Mouse (Mus musculus) kidney, adult 18-20 months (tissue): ENCODE measurements around the gene Hhatl.

ENCODE experiments used
- DNase-seq: peaks from one replicate; pipeline ENCODE4 v3.0.0; 2021

Gene Hhatl

DNA sequence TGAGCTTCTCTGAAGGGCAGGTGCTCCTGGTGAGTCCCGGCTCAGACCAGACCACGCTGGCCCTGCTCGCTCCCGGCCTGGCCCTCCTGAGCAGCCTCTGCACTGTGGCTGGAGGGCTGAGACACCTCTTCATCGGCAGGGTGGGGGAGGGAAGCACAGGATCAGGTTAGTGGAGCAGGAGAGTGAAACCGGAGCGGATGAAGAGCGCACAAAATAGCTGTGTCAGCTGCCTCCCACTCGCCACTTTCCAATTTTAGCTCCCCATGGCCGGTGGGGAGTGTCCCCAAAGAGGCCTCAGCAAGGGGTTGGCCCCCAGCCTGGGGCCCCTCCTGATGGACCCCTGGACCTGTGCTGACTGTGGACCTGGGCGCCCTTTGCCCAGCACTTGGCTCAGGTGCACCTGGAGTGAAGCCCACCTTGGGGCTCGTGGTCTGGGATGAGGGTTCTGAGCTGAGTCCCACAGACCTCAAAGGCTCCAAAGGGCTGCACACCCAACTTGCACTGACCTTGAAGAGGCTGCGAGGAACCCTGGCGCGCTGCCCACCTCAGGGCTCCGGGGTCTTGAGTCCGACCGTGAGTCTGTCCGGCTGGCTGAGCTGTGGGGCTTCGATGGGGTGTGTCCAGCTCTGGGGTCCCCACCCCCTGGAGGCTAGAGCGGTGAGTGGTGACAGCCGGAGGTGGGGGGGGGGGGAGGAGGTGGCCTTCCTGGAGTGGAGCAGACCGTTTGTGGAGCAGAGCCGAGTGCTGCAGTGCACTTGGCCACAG is at the start of gene Hhatl:
Gene Hhatl, minus strand, starts transcription at position 751 of the 765 bp plus-strand sequence.
- DNase-seq, result peak; percentile 25

DNA sequence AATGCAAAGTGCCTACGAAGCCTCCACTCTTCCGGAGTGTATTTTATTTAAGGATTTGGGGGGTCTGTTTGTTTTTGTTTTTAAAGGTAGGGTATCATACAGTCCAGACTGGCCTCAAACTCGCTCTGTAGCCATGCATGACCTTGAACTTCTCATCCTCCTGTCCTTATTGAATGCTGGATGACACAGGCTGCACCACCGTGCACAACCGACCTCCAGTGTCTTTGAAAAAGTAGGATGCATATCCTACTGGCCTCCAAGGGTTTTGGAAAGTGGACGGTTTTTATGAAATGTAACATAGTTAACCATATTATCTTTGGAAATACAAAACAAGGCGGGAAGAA is 47.3 kb upstream of the Hhatl start:
- DNase-seq, result no peak

DNA sequence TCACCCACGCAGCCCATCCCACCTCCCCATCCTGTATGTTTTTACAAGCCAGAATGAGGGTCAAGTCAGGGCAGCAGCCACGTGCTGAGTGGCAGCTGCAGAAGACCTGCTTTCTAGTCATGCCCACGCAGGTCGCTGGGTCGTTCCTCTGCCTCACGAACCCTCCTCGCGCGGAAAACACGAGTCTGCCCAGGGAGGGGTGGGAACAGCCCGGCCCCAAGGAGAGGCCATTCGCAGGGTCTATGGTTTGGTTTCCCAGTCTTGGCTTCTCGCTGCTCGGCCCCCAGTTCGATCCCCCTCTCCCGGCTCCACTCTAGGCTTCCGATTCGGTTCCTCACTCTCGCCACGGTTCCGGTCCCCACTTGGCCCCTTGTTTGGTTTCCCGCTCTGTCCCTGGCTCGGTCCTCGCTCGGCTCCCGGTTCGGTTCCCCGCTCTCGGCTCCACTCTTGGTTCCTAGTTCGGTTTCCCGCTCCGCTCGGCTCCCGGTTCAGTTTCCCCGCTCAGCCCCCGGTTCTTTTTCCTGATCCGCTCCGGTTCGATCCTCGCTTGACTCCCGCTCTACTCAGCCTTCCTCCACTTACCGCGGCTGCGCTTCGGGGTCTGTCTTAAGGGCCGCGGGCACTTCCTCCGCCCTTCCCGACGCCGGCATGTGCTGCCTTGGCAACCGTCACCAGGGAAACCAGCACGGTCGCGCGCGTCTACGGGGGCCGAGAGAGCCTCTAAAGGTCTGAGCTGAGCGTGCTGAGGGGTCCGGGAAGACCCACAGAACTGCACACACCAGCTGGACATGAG is 46.7 kb upstream of the Hhatl start, which contains the start of gene Ccdc13:
Gene Ccdc13, minus strand, starts transcription at position 633 of the 793 bp plus-strand sequence.
- DNase-seq, result peak; percentile 65

DNA sequence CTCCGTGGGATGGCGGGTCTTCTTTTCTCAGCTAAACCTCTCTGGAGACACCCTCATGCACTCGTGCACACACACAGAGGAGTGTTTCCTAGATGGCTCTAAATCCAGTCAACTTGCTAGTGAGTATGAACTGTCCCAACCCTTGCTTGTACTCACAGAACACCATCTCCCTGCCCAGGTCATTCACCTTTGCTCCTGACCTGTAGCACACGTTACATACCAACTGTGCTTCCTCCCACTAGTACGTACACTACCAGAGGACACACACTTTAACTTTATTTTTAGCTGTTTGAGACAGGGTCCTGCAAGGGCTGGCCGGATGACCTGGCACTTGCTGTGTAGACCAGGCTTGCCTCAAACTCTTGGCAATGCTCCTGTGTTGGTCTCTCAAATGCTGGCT is 45.7 kb upstream of the Hhatl start:
- DNase-seq, result no peak

DNA sequence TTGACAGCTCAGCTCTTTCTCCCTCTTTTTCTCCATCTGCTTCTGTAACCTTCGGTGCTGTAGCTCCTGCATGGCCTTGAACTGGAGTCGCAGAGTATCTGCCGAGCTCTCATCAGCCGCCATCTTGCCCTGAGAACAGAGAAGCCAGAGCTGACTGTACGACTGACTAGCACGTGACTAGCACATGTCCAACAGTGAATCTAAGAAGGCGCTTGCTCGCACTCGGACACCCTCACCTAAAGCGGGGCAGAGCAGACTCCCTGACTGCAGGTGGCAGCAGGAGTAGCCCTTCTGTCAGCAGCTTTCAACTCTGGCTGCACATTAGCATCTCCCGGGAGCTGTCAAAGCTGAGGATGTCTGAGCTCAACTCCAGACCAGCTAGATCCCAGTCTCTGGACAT is 41.5 kb upstream of the Hhatl start:
- DNase-seq, result no peak

DNA sequence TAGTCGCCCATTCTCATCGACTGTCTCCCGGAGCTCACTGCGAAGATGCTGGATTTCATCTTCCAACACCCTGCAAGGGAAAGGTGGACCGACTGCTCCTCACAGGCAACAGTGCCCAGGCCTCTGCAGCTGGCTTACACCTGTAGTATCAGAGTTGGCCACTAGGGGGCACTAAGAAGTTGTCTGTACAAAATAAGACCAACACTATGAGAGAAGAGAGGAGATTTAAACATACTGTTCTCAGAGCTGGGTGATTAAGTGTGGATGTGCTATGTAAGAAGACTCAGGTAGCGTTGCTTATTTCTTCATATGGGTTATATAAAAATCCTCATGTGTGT is 38.6 kb upstream of the Hhatl start:
- DNase-seq, result peak; percentile 82

DNA sequence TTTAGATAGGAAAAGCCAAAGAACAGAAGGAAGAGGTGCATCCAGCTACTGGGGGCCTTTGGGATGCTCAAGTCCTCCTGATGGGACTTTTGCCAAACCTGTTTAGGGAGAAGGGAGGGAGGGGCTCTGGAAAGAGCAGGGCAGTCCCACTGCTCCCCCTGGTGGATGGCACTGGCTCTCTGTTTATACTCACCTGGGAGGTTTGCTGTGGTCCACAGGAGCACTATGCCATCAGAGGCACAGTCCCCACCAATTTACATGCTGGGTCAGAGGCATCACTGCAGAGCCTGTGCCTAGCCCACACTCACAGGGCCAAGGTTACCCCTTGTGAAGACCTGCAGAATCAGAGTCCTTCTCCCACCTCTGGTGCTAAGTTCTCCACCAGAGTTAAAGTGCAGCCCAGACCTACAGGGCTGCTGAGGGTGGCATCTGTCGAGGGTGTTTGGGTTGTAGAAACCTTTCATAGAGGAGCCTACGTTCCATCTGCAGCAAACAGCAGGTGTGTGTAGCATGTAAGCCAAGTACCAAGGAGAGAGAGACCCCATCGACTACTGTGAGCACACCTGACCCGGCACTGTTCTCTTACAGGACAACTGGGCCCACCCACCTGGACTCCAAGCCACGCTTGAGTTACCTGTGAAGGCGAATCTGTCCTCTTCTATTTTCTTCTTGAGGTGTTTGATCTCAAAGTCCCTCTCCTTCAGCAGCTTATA is 38.1 kb upstream of the Hhatl start:
- DNase-seq, result peak; percentile 68

DNA sequence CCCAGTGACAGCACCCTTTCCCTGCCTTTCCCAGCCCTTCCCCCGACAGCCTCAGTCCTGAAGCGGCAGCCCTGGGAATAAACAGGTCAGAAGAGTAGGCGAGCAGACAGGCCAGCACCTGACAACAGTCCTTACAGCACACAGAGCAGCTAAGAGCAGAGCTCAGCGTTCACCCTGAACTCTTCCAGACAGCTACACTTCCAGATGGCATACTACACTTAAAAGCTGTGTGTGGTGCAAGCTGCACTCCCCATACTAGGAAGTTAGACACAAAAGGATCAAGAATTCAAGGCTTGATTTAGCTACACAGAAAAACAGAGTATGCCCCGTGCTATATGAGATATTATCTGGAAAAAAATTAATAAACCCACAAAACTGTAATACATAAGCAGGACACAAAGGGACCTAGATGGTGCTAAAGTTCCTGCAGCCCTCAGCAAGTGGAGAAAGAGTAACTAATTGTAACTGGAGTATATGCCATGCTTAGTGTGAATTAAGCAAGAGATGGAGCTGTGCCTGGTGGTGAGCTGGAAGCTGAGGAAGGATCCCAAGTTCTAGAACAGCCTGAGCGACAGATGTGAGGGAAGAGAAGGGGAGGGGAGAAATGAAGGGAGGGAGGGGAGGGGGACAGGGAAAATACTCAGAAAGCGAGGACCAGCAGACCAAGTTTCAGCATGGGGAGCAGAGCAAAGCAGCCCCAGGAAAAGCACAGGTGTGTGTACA is 37.1 kb upstream of the Hhatl start:
- no peak for DNase-seq

DNA sequence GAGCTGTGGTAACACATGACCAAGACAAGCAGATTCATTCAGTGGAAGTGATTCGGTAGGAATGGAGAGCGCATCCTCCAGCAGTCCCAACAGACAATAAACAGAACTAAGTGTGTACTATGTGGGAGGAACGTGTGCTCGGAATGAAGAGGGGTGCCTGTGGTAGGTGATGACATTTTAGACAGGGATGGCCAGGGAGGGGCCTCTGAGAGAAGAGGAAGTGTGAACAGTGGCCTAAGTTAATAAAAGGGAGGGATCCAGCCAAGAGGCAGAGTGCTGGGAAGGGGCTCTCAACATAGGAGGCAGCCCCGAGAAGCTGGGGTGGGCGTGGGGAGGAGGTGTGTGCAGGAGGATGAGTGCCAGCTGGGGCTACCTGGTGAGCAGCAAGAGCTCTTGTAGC is 36.0 kb upstream of the Hhatl start:
- no peak for DNase-seq

DNA sequence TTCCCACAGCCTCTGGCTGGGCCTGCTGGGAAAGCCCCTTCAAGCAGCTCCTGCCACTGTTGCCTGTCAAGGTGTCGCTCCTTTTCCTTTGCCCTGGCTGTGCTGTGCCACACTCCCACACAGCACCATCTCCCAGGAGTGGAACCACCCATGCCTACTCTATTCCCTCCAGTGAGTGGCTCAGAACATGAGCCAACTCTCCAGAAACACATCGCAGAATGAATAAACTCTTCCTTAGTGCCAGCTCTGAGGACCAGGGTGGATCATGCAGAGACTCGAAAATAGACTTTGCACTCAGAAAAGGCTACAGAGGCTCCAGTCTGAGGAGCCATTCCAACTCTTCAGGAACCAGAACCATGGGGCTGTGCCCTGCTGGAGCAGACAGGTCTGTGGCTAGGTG is 34.0 kb upstream of the Hhatl start:
- DNase-seq, result no peak

DNA sequence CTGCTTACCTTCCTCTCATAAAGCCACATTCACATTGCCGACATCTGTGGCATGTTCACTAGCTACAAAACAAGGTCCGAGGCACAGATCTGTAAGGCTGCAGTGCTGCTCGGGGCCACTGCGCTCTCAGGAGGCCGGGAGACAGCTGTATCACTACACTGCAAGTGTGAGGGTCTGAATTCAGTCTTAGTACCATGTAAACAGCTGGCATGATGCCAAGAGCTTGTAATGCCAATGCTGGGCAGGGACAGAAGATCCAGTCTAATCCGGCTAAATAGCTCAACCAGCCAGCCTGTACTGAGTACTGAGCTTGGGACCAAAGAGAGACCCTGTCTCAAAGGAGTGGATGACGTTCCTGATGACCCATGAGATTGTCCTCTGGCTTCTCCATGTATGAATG is 31.7 kb upstream of the Hhatl start:
- DNase-seq, result peak; percentile 15

DNA sequence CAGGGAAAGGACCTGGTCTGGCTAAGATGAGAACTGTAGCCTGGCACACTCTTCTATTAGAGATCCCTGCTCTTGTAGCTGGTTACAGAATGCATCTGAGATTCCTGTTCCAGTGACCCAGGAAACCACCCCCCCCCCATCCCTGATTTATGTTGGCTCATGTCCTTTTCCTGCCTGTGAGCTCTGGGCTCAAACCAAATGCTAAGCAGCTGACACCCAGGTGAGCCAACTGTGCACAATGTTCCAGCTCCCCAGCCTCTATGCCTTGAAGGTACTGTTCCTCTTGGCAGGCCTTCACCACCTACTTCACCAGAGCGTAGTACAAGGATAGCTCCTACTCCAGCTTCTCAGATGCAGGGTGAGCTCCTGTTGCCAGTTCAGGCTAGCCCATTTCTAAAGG is 30.7 kb upstream of the Hhatl start:
- peak; percentile 57 for DNase-seq

DNA sequence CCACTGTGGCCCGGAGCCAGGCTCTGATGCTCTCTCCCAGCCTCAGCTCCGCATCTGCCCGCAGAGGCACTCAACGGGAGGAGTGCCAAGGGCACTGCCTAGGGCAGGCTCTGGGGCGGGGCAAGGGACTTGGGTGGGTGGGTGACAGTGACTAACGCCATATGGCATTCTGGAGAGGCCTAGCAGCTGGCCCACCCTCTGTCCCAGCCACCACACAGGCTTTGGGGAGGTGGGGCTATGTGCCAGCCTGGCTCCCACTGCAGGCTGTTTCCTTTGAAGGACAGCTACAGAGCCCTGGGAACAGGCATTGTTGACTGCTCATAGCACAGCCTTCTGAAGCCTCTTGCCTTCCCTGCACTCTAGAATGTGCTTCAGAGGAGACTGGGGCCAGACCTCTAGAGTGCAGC is 30.3 kb upstream of the Hhatl start:
- peak; percentile 47 for DNase-seq

DNA sequence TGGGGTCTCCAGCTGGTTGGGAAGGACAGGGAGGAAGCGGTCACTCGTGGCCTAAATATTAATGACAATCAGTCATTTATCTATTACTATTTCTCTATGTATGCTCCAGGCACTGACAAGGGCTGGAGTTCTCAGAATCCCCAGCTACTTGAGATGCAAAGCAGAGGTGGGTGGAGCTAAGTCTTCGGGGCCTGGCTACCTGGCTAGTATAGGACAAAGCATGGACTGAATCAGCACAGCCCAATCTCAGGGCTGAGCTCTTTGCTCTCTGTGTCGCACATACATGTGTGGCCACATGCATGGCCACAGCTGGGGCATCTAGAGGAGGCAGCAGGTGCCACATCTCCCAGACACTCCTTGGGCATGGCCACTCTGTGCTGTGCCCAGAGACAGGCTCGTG is 28.5 kb upstream of the Hhatl start:
- DNase-seq, result peak; percentile 16

DNA sequence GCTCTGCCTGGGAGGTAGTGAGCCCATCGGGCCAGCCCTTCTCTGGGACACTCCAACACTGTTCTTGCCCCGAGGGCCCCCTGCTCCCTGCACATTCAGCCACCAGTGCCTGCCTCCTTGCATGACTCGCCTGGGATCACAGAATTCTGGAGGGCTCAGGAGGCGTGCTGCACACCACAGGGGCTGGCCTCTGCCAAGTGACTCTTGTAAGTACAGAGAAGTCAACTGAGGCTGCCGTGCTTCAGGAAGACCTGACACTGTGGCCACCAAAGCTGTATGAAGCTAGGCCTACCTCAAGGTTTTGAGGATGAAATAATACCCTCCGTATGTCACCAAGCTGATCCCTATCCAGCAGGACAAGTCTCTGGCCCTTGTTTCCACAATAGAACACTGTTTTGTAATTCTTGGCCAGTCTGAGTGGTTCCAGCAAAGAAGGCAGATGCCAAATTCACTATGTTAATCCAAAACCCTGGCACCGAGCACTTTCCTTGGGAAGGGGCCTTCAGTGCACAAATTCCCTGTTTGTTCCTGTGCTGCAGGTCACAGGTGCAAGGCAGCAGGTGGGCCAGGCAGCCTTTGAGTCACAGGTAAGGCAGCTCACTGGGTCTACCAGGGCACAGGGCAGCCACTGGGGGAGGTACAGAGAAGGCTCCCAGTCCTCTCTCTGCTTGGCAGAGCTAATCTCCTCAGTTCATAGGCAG is 27.6 kb upstream of the Hhatl start:
- peak; percentile 34 for DNase-seq

DNA sequence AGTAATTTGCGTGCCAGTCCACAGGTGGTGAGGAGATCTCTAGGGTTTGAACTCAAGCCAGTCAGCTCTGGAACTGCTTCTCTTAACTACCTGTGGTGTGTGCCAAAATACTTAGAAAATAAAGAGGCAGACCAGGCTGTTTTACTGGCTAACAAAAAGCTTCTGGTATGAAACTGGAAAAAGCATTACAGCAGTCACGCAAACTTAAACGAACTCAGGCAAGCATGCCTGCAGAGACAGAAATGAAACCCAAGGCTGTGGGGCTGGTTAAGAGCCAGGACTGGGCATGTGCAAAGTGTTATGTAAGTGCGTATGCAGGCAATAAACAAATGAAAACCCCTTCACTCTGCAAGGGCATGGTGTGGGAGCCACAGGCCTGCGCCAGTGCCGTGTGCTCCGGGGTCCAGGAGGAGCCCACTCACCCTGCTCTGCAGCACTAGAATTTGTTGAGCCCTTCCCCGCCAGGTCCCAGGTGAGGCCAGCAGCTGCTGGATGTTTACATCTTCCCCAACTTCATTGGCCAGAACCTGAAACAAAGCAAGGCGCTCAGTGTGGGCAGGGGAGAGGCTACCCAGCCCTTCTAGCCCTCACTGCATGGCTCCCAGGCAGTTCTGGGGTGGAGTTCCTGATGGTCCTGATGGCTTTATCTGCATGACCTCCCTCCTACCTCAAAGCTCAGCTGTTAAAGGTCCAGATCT is 26.9 kb upstream of the Hhatl start:
- peak; percentile 42 for DNase-seq

DNA sequence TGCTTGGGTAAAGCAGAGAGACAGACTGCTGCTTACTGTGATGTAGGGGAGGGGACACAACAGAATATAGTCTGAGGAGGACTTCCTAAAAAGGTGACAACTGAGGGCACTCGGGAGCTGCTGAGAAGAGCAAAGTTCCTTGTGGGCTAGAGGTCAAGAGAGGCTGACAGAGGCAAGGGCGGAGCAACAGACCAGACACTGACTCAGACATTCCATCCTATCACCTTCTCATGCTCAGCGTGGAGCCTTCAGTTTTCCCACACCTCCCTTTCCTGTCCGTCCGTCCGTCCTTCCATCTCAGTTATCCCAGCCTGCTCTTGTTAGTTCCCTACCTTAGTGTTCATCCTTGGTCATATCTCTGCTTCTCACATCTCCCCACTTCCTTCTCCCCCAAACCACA is 22.9 kb upstream of the Hhatl start:
- no peak for DNase-seq

DNA sequence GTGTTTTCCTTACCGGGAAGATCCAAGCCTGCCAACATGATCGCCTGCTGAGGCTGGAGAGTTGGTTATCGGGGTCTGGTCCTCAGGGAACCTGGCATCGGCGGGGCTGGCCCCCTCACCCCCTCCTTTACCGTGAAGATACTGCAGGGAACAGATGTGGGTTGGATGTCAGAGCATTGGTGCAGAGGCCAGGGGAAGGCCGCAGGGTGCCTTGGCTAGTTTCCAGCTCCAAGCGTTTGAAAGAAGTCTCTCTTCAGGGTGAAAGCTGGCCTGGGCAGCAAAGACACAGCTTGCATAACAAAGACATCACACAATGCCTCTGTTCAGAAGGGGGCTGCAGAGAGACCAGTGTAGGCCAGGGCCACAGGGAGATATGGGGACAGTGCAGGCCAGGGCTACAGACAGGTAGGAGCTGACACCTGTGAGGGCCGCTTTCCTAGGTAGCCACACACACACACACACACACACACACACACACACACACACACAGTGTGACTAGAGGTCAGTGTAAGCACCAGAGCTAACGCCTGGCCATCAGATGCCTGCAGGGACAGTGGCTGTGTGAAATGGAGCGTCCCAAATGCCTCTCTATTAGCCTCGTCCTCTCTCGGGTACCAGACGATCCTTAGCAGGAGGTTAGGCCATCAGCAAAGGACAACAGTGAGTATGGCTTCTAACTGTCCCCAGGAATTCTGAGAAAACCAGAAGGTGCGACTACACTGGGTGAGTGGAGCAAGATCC is 17.9 kb upstream of the Hhatl start:
- no peak for DNase-seq

DNA sequence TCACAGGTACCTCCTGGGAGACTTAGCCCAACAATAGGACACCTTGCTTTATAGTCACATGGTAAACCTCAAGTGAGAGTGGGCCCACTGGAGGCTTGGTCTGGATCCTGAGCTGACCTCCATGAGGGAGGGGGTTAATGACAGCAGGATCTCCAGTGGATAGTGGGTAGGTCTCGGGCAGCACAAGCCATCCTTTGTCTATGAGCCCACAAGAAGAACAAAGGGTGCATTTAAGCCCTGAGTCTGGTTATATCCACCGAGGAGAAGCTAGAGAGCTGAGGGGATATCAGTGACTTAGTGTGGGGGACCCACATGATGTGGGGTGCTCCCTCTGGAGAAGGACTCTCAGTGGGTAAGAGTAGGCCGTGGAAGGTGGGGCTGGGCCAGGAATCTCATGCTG is 16.2 kb upstream of the Hhatl start:
- no peak for DNase-seq

DNA sequence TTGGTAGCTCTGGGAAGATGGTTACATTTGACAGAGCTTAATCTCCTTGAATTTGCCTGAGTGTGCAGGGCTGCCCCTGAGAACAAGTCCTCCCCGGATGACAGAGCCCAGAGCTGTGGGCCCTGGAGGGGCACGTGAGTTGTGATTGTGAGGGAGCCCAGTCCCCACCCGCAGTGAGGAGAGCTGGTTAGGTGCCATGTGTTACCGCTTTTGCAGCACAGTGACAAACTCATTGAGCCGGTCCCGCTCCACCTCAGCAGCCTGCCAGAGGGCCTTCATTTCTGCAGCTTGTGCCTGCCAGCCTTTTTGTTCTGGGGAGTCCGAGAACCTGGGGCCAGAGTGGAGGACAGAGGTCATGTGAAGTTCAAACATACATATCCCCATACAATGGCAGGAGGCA is 15.6 kb upstream of the Hhatl start:
- no peak for DNase-seq

DNA sequence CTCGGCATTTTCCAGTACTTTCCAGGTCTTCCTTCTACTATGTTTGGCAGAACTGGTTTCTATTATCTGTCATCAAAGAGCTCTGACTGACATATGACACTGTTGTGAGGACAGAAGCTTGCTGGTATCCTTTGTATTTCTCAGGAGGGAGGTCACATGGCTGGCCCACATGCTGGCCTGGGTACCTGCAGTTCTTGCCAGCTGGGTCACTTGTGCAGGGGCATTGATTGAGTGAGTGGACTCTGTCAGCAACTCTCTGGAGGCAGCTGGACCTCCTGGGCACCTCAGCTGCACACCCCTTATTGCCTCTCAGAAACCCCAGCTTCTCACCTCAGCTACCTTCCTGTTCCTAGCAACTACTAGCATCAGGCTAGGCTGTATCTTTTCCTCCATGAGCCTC is 15.2 kb upstream of the Hhatl start:
- DNase-seq, result no peak
